Mouse (Mus musculus) lung, postnatal 0 days (tissue): Measurements from ENCODE around the gene Il25.

ENCODE experiments used
- CTCF ChIP-seq: IDR thresholded peaks from 2 replicates; pipeline ENCODE4 v1.5.1; 2016; ENCODE audit warnings: antibody characterized with exemption, mild to moderate bottlenecking
- EP300 ChIP-seq: IDR thresholded peaks from 2 replicates; pipeline ENCODE4 v1.6.1; 2016; ENCODE audit warnings: antibody characterized with exemption, mild to moderate bottlenecking, control low read depth

DNA sequence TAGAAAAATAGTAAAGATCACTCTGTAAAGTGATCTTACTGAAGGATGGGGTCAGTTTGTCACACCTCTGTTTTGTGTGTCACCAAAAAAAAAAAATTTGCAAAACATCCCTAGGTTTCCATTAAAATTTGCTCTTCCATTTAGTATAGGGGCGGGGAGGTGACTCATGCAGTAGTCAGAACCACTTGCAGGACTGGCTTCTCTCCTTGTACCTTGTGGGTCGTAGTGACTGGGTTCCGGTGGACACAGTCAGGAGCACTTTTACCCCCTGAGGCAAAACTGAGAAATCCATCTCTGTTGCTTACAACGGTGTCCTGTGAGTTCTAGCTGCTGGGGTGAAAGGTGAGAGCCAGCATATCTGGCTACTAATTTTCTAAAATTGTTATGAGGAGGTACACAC is 28.9 kb upstream of the Il25 start:
- no peak for TF ChIP-seq CTCF
- TF ChIP-seq EP300: no peak
